Mouse (Mus musculus) layer of hippocampus, adult 8-10 months (tissue): ENCODE results near the gene Cspg4. TPM values are rescaled to one million over a fixed set of nuclear protein-coding genes. Genes with fewer than 3 reads are reported as not detected.
A peak's percentile ranks its signal among the peaks of the same experiment; 100 is the strongest.
"Not testable (repeated sequence)": the region's sequence is repeated elsewhere in the genome, so short reads cannot be mapped to it uniquely, and the experiment has no call there.

ENCODE experiments used
- DNase-seq, 2 experiments: peaks; one replicate each; pipeline ENCODE4 v3.0.0; 2022; ENCODE audit warnings: low spot score in 2 of 2
- total RNA-seq, 4 experiments: library from RNA; stranded (reverse); gene quantifications; 2 replicates each; pipeline ENCODE4 v1.2.4; 2022

Cspg4 gene
- total RNA-seq, 4 experiments from 2014 or later, result 17.3 to 21.8 (median 19.3) TPM

DNA sequence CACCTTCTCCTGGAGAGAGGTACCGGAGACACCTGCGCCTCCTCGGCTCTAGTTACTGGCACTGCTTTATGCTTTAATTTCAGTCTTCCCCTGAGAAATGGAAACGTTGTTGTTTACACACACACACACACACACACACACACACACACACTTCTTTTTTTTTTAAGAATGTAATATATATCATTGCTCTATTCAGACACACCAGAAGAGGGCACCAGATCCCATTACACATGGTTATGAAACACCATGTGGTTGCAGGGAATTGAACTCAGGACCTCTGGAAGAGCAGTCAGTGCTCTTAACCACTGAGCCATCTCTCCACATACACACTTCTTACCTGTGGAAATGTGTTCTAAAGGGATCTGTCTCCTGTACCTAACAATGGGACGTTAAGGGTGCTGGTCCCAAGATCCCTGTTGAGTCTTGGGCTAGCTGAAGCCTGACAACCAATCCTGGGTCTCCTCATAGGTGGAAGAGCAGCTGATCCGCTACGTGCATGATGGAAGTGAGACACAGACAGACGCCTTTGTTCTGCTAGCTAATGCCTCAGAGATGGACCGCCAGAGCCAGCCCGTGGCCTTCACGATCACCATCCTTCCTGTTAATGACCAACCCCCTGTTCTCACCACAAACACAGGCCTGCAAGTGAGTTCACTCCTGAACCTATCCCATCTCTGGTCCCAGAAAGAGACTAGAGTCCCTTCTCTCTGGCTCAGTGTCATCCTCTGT lies 25.9 kb downstream of the Cspg4 start:
- DNase-seq, result no peak

DNA sequence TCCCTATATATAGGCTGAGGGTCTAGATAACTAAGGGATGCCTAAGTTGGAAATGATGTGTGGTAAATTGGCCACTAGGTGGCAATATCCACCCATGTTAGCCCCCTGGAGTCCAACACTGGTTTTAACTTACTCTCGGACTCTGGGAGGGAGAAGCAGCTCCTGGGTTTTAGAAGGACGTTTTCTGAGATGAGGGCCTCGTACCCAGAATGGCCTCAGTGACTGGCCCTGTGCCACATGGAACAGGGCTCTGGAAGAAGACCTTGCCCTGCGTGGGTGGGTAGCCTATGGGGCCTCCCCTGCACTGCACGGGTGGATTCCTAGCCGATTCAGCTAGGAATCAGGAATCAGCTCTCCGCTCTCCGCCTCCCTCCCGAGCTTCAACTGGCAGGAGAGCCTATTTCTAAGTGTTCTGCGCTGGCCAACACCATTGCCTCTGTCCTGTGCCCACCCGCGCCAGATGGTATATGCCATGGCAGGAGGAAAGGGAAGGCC lies 26.7 kb downstream of the Cspg4 start:
- peak in 1 of 2 experiments; percentile 77 for DNase-seq

DNA sequence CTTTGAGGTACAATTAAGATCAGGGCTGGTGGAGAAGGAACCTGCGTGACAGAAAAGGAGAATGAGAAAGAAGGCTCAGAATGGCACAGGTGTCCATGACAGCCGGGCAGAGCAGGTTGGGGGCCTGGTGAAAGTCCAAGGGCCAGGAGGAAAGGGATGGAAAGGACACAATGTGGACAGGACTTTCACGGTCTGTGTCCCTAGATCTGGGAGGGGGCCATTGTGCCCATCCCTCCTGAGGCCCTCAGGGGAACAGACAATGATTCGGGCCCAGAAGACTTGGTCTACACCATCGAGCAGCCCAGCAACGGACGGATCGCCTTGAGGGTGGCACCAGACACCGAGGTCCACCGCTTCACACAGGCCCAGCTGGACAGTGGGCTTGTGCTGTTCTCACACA lies 27.3 kb downstream of the Cspg4 start:
- DNase-seq, result no peak

DNA sequence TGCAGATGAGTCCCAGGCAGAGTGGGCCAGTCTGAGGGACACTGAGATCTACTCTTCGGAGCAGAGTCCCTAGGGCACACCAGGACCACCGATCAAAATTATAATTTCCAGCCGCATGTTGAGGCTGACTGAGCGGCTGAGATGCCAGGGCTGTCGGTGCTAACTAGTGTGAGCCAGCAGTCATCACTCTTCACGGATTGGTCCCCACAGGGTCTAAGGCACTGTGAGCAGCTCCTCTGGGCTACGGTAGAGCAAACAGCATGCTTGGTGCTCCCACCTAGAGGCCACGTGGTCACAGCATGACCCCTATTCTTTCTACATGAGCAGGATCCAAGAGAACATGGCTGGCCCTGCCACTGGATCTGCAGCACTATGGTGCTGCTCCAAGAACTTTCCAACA lies 28.5 kb downstream of the Cspg4 start:
- DNase-seq, result no peak

DNA sequence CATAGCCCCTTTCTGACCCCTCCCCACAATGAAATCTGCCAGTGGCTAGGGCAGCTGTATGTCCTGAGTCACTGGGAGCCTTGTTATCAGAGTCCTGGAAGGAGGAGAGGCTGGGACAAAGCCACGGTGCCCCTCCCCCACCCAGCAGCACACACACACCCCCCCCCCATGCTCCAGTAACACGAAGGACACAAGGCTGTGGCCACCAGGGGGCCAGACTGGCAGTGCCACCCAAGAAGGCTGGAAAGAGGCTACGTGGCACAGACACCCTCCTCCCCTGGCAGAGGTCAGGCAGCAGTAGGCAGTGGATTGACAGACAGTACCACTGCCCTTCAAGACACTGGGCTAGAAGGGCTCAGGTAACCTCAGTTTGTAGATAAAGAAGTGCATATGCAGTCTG lies 29.2 kb downstream of the Cspg4 start:
- DNase-seq, result no peak

DNA sequence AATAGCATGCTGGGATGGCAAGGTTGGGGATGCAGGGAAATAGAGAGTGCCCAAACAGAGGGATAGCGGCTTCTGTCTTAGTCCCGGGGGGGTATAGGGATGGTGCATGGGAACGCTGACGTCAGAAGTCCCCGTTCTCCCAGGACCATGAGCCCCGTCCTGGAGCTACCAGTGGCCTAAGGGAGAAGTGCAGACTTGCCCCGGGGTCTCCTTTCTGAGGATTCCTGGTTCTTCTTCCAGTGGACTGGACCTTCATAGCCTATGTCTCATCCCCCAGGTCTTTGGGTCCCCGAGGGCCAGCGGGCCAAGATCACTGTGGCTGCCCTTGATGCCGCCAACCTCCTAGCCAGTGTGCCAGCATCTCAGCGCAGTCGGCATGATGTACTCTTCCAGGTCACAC lies 31.9 kb downstream of the Cspg4 start:
- DNase-seq, result no peak

DNA sequence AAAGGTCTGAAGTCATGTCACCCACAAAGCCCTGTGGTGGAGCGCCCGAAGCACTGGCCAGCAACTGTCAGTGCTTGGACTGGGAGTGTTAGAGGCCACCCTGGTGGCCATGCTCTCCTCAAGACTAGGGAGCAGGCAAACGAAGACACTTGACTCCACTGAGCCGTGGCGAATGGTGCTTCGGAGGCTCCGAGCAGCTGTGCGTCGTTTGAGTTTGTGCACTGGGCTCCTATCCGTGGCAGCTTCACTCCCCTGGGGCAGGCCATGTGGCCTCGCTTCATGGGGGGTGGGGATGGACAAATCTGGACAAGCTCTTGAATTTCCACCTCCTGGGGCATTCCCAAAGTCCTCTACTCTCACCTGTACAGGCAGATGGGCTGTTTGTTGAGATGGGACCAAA lies 34.6 kb downstream of the Cspg4 start:
- no peak for DNase-seq

DNA sequence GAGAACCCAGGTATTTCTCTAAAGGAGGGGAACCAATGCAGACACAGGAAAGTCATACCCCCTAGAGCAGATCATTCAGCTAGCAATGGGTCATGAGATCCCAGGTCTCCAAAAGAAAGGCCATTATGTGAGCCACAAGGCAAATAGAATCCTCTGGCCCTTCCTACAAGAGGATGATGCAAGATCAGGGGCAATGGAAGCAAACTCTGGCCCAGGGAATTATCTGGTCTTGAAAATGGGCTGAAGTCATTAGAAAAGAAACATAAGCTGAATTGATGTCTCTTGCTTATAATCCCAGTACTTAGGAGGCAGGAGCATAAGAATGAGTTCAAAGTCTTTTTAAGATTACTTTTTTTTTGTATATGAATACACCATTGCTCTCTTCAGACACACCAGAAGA lies 35.2 kb downstream of the Cspg4 start:
- DNase-seq, result no peak

DNA sequence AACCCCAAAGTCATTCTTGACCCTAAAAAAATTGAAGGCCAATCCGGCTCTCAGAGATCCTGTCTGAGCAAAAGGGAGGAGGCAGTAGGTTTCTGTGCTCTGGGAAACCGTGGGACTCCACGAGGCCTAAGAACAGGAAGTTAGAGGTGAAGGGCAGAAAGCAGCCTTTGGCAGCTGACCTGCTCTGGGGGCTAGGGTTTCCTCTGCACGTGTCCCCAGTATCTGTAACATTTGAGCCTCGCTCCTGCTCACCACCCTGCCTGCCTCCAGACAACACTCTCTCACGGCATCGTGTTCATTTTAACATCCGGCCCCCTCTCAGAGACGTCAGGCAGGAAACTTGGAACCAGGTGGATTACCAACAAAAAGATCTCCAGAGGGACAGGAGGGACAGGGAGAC lies 35.7 kb downstream of the Cspg4 start:
- no peak for DNase-seq

DNA sequence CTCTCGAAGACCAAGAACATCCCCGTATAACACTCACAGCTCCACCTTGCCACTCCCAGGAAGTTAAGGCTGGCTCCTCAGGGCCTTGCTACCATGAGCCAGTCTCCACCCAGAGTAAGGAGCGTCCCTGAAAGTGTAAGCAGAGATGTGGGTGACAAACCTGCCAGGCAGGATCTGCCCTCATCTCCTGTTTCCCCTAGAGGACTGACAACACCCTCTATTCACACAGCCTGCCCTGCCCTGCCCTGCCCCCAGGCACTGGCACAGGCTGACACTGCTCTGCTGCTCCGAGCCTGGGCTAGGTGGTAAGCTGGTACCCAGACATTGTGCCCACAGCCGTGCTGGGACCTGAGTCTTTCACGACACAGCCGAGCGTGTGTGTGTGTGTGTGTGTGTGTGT lies 36.4 kb downstream of the Cspg4 start:
- DNase-seq, result no peak

DNA sequence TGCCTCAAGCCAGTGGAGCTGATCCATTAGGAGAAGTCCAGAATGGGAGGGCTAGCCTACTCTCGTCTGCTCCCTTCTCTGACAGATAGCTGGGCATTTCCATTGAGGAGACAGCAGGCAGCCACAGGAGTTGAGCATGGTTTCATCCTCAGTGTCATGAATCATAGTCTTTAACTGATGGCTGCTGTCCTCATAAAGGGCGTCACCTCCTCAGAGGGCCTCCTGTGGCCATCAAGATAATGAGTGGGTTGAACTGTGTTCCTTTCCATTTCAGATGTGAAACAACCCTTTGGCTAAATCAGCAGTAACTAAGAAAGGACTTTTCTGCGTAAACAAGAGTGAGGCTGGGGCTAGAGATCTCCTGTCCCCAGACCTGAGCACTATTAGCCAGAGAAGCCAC lies 38.8 kb downstream of the Cspg4 start:
- DNase-seq, result no peak

DNA sequence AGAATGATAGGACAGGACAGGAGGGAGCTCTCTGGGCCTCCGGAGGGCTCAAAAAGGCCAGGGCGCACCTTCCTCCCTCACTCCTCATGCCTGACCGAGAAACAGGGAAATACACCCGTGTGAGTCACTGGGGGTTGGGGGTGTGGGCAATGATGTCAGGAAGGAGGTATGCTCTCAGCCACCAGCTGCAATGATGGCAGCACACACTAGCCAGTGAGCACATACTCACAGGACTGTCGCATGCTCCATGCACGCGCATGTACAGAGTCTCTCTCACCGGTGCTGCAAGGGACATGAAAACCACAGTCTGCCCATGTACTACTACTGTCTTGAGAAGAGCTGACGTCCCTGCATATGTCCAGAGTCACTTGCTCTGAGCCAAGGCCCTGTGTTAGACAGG lies 42.7 kb downstream of the Cspg4 start:
- DNase-seq, result no peak

DNA sequence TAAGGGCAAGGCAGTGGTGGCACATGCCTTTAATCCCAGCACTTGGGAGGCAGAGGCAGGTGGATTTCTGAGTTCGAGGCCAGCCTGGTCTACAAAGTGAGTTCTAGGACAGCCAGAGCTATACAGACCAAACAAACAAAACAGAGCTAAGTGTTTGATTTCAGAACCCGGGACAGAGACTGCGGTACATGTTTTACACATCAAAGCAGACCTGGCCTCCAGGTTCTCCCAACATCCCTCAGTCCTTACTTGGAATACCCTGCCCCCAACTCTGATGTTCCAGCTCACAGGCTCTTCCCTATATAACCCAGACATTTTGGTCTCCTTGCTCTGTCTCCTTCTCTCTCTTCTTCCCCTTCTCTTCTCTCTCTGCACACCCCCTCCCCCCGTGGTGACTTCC lies 45.2 kb downstream of the Cspg4 start:
- DNase-seq, result not testable (repeated sequence)

DNA sequence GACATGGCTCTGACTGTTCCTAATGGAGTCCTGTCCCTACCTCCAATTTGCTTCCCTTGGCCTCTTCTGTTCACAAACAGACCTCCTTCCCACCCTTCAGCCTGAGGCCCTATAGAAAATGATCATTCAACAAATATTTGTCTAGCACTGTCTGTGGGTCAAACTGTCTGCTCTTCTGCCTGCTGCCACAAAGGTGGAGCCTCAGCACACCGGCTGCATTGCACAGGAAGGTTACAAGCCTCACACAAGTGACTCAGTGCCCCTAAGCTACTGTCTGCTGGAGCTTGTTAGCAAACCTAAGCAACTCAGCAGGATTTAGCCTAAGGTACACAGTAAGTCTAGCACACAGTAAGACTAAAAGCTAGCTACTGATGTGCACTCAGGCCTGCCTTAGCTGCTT lies 46.2 kb downstream of the Cspg4 start:
- no peak for DNase-seq

DNA sequence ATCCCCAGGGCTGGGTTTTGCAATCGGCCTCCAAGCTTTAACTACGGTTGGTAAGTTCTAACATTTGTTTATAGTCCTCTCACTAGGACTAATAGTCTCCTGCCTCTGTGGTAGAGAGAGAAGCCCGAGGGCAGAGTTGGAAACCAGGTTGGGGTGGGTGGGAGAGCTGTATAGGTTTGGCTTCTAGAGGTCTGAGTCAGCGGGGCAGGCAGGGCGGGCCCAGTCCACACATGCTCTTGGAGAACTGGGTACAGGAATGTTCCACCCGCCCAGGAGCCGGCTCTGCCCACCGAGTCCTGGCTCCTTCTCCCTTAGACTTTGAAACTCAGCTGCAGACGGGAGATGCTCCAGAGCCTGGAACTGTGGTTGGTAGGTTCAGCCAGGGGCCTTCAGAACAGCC lies 49.2 kb downstream of the Cspg4 start:
- no peak for DNase-seq

DNA sequence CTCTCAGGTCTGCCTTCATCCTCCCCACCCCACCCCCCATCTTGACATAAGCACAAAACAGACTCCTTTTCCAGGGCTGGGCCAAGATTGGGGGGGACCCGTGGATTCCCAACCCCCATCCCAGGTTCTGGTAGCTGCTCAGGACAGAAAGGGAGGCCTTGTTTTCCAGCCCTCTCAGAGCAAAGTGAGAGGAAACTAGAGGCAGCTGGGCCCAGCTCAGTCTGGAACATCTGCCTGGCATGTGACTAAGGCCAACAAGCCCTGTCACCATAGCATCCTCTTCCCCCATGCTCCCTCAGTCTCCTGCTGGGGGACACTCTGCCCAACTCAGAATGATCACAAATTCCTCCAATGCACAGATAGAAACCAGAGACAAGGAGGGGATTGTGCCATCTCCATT lies 50.3 kb downstream of the Cspg4 start:
- DNase-seq, result no peak

DNA sequence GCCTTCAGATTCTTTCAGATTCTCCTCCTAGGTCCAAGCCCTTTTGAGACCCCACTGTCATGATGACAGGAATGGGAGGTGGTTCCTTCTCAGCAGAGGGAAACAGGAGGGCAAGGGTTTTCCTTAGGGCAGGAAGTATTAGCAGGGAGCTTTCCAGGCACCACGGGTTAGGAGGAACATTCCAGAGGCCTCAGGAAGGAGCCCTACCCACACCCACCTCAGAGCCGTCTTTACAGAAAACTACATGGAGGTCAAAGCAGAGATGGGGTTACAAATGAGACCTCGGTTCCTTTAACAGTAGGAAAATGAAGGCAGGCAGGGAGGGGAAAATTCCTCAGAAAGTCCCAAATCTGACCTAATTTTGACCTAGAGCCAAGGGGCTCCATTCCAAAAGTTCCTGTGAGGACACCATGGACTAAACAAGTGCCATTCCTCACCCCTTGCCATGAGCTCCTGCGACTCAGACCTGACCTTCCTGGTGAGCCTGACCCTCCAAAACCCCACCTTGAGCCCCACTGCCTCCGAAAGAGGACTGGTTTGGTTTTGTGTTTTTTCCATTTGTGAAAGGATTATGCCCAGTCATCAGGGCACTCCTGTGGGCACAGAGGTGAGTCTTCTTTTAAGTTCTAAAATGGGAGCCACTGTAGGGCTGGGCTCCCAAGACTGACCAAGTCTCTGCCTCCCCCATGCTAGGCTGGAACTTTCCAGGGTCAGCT lies 51.0 kb downstream of the Cspg4 start:
- DNase-seq, result no peak

DNA sequence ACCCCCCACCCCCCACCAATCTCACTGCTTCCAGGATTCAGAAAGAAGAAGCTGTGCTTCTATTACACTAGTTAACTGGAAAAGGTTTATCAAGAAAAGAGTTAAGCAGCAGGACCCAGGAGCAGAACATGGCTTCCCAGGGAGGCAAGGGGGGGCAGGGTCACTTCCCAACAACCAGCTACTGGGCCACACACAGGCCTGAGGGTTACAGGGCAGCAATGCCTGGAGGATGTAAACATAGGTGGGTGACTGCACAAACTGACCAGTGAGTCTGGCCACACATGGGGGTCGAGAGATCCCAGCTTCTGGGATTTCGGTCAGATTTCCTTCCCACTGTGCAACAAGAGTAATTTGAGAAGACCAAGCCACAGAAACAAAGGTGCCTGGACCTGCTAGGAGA lies 52.3 kb downstream of the Cspg4 start:
- no peak for DNase-seq

DNA sequence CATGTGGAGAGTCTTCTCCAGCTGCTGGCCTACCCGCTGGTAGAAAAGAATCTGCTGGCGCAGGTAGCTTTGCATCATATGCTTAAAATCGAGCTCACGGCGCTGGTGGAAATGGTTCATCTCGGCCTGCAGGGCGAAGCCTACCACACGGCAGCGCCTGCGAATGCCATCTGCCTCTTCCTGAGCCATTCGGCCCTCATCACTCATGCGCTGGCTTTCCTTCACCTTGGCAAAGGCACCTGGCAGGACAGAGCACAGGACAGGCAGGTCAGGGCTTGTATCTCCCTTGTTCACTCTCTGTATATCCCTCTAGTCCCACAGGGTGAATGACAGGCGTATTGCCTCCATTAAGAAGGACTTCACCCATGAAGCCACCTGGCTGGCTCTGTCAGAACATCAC lies 53.6 kb downstream of the Cspg4 start:
- DNase-seq, result no peak

DNA sequence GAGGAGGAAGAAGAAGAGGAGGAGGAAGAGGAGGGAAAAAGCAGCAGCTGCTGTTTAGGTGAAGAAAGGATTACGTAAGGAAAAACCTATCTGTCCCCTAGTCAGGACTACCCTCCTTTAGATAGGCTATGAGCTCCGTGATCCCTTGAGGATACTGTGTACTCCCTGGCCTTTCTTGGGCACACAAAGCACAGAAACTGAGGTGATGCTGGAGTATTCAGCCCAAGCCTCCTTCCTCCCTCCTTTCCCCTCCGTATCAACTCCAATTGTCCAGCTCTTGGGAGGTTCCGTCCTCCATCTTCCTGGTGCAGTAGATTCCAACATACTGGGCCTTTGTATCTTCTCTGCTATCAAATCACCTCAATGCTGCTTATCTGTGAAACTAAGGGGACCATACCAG lies 57.9 kb downstream of the Cspg4 start:
- DNase-seq, result no peak

DNA sequence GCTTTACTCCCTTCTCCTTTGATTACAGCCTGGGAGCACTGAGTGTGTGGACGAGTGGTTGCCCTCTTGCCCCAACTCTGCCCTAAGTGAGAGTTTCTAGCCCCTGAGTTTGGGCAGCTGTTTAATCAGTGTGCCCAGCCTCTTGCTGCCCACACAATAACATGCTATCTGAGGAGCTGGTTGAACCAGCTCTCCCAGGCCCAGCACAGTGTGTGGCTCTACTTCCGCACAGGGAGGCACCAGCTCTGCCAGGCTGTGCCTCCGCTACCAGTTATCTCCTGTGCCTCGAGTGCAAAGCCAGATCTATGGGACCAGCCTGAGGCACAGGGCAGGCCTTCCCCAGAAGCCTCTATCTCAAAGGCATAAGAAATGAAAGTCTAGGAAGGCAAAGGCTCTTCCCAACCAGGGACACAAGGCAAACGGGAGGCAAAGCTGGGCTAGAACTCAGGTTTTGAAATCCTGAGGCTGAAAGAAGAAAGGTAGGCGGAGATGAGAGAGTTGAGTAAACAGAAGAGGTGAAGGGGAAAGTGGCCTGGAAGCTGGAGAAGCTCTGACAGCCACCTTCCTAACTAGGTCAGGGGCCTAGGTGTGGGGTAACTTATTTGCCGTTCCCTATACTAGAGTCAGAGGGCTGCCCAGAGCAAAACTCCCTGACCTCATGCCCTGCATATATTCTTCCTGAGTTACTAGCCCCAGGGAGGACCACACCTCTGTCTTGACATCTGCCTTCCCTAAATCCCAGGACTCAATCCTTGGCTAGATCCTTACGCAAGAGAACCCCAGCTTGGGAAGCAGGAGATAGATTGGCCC lies 59.2 kb downstream of the Cspg4 start:
- no peak for DNase-seq

DNA sequence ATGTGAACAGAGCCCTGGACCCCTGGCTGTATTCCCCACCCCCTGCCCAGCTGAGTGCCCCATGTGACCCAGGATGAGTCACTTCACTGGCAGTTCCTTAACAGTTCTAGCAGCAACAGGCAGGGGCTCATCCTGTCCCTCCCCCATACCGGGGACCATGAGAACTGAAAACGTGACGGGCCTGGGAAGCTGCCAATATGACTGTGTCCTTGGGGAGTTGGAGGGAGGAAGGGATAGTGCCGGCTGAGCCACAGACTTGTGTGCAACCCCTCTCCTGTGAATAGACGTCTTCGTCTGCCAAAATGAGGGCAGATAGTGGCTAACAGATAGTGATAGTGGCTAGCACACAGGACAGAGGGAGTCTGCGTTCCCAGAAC lies 59.8 kb downstream of the Cspg4 start:
- DNase-seq, result peak; percentile 36 to 70
